Mouse (Mus musculus): ENCODE results near the gene Tmem255a. TPM values are rescaled to one million over a fixed set of nuclear protein-coding genes. Genes with fewer than 3 reads are reported as not detected.

The Tmem255a gene
- polyA plus RNA-seq, 1 experiment from 2014 or later, result 13.9 TPM

Small RNA genes lying within 50 kb of the gene (microRNA-seq; reads per million reads assigned to microRNA genes)
- gene Mir3110, result 0.53 reads per million

Other genes starting within 250 kb of the Tmem255a start
- gene Btg1-ps1, start 233.6 kb downstream of the Tmem255a start, polyA plus RNA-seq (2014; fragmentation: Nextera tagmentation; extraction: Ambion mirVana), result not detected in 2 replicates
- not detected in 2 replicates for gene Btg1-ps2, start 209.3 kb downstream of the Tmem255a start, polyA plus RNA-seq (2014; fragmentation: Nextera tagmentation; extraction: Ambion mirVana)
- gene Rhox10, start 186.0 kb downstream of the Tmem255a start, polyA plus RNA-seq (2014; fragmentation: Nextera tagmentation; extraction: Ambion mirVana), result not detected in 2 replicates
- not detected in 2 replicates for gene Rhox11, start 167.3 kb downstream of the Tmem255a start, polyA plus RNA-seq (2014; fragmentation: Nextera tagmentation; extraction: Ambion mirVana)
- not detected in 2 replicates for gene Rhox12, start 141.5 kb downstream of the Tmem255a start, polyA plus RNA-seq (2014; fragmentation: Nextera tagmentation; extraction: Ambion mirVana)
- not detected in 2 replicates for gene Rhox13, start 131.2 kb downstream of the Tmem255a start, polyA plus RNA-seq (2014; fragmentation: Nextera tagmentation; extraction: Ambion mirVana)
- 9.5 and 10.5 TPM in 2 replicates for gene Zbtb33, start 62.6 kb downstream of the Tmem255a start, polyA plus RNA-seq (2014; fragmentation: Nextera tagmentation; extraction: Ambion mirVana)
- gene Atp1b4, start 63.7 kb upstream of the Tmem255a start, polyA plus RNA-seq (2014; fragmentation: Nextera tagmentation; extraction: Ambion mirVana), result not detected in 2 replicates
- gene Lamp2, start 204.0 kb upstream of the Tmem255a start, polyA plus RNA-seq (2014; fragmentation: Nextera tagmentation; extraction: Ambion mirVana), result 65.7 and 68.6 TPM in 2 replicates

All from forebrain, embryonic 14.5 days (tissue).